Mouse (Mus musculus) hindbrain, embryonic 13.5 days (tissue): Measurements from ENCODE around the gene Ergic1. TPM values are rescaled to one million over a fixed set of nuclear protein-coding genes. Genes with fewer than 3 reads are reported as not detected.

Experiments
- ATAC-seq: fragments of 200-750 bp; cut with Nextera tagmentation; 2 replicates; pipeline ENCODE4 v1.8.0; 2017; ENCODE audit warnings: moderate TSS enrichment; ENCODE audit not compliant: low FRiP score
- H3K27ac ChIP-seq: fragments of 300-500 bp; sonication (generic); 2 replicates; pipeline ENCODE4 v1.5.1; 2015; ENCODE audit warnings: inconsistent platforms, mild to moderate bottlenecking, moderate library complexity
- H3K27me3 ChIP-seq: fragments of 300-500 bp; sonication (generic); 2 replicates; pipeline ENCODE4 v1.6.1; 2015; ENCODE audit warnings: mild to moderate bottlenecking, inconsistent platforms
- H3K36me3 ChIP-seq: fragments of 300-500 bp; sonication (generic); 2 replicates; pipeline ENCODE4 v1.6.1; 2015; ENCODE audit warnings: mild to moderate bottlenecking, inconsistent platforms
- H3K4me1 ChIP-seq: fragments of 300-500 bp; sonication (generic); replicated peaks from 2 replicates; pipeline ENCODE4 v1.6.1; 2015; ENCODE audit warnings: inconsistent platforms
- H3K4me2 ChIP-seq: fragments of 300-500 bp; sonication (generic); 2 replicates; pipeline ENCODE4 v1.6.1; 2015; ENCODE audit warnings: inconsistent platforms, mild to moderate bottlenecking, moderate library complexity
- H3K4me3 ChIP-seq: fragments of 300-500 bp; sonication (generic); 2 replicates; pipeline ENCODE4 v1.5.1; 2015; ENCODE audit warnings: mild to moderate bottlenecking, inconsistent platforms
- H3K9ac ChIP-seq: fragments of 300-500 bp; sonication (generic); 2 replicates; pipeline ENCODE4 v1.6.1; 2015; ENCODE audit warnings: mild to moderate bottlenecking, inconsistent platforms
- H3K9me3 ChIP-seq: fragments of 300-500 bp; sonication (generic); 2 replicates; pipeline ENCODE4 v1.6.1; 2016; ENCODE audit warnings: inconsistent platforms
- WGBS: fragments of 180-500 bp; shearing (Covaris S2); methylation state at CpG from one replicate; pipeline ENCODE4 v1.1.7; 2015; 5-methylcytosine and 5-hydroxymethylcytosine counted together
- polyA plus RNA-seq: library from polyadenylated mRNA; unstranded; fragments of >200 nt; fragmentation: Nextera tagmentation; extraction: Ambion mirVana; gene quantifications from 2 replicates; pipeline ENCODE4 v1.2.1, GENCODE M21; 2015

Ergic1 gene
- polyA plus RNA-seq, 1 experiment from 2014 or later, result 86.8 TPM

GRCm38 (mm10) chr17:26547771-26548170 lies 13.5 kb upstream of the Ergic1 start:
- Histone ChIP-seq H3K9me3 (no peaks in the 10 kb centered on the region), H3K36me3 (no peaks in the 10 kb centered on the region), H3K4me3 (no peak overlapping the region), H3K27me3 (peaks cover 21% of the 10 kb centered on the region; the same call in 1 of the 2 replicates), H3K4me2 (no peak overlapping the region), H3K4me1 (peaks cover 12% of the 10 kb centered on the region), H3K9ac (no peak overlapping the region), H3K27ac (0 out of 2 replicates have a peak overlapping the region, but pooled peaks have one; percentile 52)
- no peak for ATAC-seq
- WGBS, result 45% methylated on average over 7 of the region's 7 CpGs

GRCm38 (mm10) chr17:26548566-26548965 lies 12.7 kb upstream of the Ergic1 start:
- H3K27me3 ChIP-seq, result peaks cover 21% of the 10 kb centered on the region; the same call in 1 of the 2 replicates
- H3K36me3 ChIP-seq, result no peaks in the 10 kb centered on the region
- H3K27ac ChIP-seq, result no peak overlapping the region
- H3K4me3 ChIP-seq, result no peak overlapping the region
- 12% methylated on average over 4 of the region's 5 CpGs for WGBS
- no peaks in the 10 kb centered on the region for H3K9me3 ChIP-seq
- ATAC-seq, result no peak
- H3K4me2 ChIP-seq, result no peak overlapping the region
- no peak overlapping the region for H3K9ac ChIP-seq
- peaks cover 12% of the 10 kb centered on the region for H3K4me1 ChIP-seq

- Histone ChIP-seq H3K4me1 (peaks cover 12% of the 10 kb centered on the region), H3K9ac (no peak overlapping the region), H3K4me2 (no peak overlapping the region), H3K27ac (no peak overlapping the region), H3K9me3 (no peaks in the 10 kb centered on the region), H3K4me3 (no peak overlapping the region), H3K27me3 (peaks cover 21% of the 10 kb centered on the region; the same call in 1 of the 2 replicates), H3K36me3 (no peaks in the 10 kb centered on the region)
- ATAC-seq, result no peak
- 11% methylated on average over 12 of the region's 12 CpGs for WGBS
Measured at GRCm38 (mm10) chr17:26549148-26549809, 12.0 kb upstream of the Ergic1 start.

GRCm38 (mm10) chr17:26551104-26551503 lies 10.2 kb upstream of the Ergic1 start:
- H3K27me3 ChIP-seq, result peaks cover 21% of the 10 kb centered on the region; the same call in 1 of the 2 replicates
- no peaks in the 10 kb centered on the region for H3K36me3 ChIP-seq
- no peak for ATAC-seq
- H3K27ac ChIP-seq, result no peak overlapping the region
- peaks cover 12% of the 10 kb centered on the region for H3K4me1 ChIP-seq
- H3K9ac ChIP-seq, result no peak overlapping the region
- no peaks in the 10 kb centered on the region for H3K9me3 ChIP-seq
- no peak overlapping the region for H3K4me3 ChIP-seq
- WGBS, result 88% methylated on average over 6 of the region's 6 CpGs
- no peak overlapping the region for H3K4me2 ChIP-seq

GRCm38 (mm10) chr17:26553033-26553432 lies 8.3 kb upstream of the Ergic1 start:
- WGBS, result 75% methylated on average over 3 of the region's 3 CpGs
- Histone ChIP-seq H3K27me3 (peaks cover 17% of the 10 kb centered on the region; the same call in 1 of the 2 replicates), H3K27ac (no peak overlapping the region), H3K36me3 (no peaks in the 10 kb centered on the region), H3K9ac (no peak overlapping the region), H3K4me2 (no peak overlapping the region), H3K4me3 (no peak overlapping the region), H3K4me1 (peaks cover 12% of the 10 kb centered on the region), H3K9me3 (no peaks in the 10 kb centered on the region)
- ATAC-seq, result no peak

- Histone ChIP-seq H3K27ac (peak overlapping the region; percentile 84), H3K27me3 (no peaks in the 10 kb centered on the region), H3K4me1 (peaks cover 38% of the 10 kb centered on the region), H3K9me3 (no peaks in the 10 kb centered on the region), H3K4me3 (peak overlapping the region; percentile 88), H3K4me2 (peak overlapping the region; percentile 95), H3K36me3 (peaks cover 24% of the 10 kb centered on the region), H3K9ac (peak overlapping the region; percentile 92)
- 36% methylated on average over 9 of the region's 9 CpGs for WGBS
- ATAC-seq, result peak; percentile 52
Measured at GRCm38 (mm10) chr17:26560526-26561289, 581 bp upstream of the Ergic1 start.

GRCm38 (mm10) chr17:26561651-26562181 lies 427 bp downstream of the Ergic1 start, which contains the start of gene Dusp1:
Gene Dusp1, minus strand, starts transcription at chr17:26562128.
- WGBS, result 1% methylated on average over 25 of the region's 25 CpGs
- peak within 1 kb of the TSS; percentile 84 for H3K27ac ChIP-seq
- peaks cover 34% of the 10 kb centered on the region for H3K36me3 ChIP-seq
- H3K9me3 ChIP-seq, result peaks cover 3% of the 10 kb centered on the region; the same call in 1 of the 2 replicates
- H3K4me2 ChIP-seq, result peak within 1 kb of the TSS; percentile 95
- H3K9ac ChIP-seq, result peak within 1 kb of the TSS; percentile 92
- peaks cover 38% of the 10 kb centered on the region for H3K4me1 ChIP-seq
- peak within 1 kb of the TSS; percentile 88 for H3K4me3 ChIP-seq
- peak; percentile 87 for ATAC-seq
- H3K27me3 ChIP-seq, result no peaks in the 10 kb centered on the region

GRCm38 (mm10) chr17:26562292-26562691 lies 1.0 kb downstream of the Ergic1 start:
- Histone ChIP-seq H3K4me3 (peak overlapping the region; percentile 88), H3K36me3 (peaks cover 40% of the 10 kb centered on the region), H3K4me1 (peaks cover 38% of the 10 kb centered on the region), H3K27ac (peak overlapping the region; percentile 84; the same call in 1 of the 2 replicates), H3K4me2 (peak overlapping the region; percentile 95), H3K9ac (peak overlapping the region; percentile 92), H3K27me3 (no peaks in the 10 kb centered on the region), H3K9me3 (peaks cover 3% of the 10 kb centered on the region; the same call in 1 of the 2 replicates)
- ATAC-seq, result no peak
- WGBS, result 73% methylated on average over 4 of the region's 4 CpGs

- no peak for ATAC-seq
- WGBS, result 84% methylated on average over 6 of the region's 6 CpGs
- Histone ChIP-seq H3K36me3 (peaks cover 52% of the 10 kb centered on the region), H3K27me3 (no peaks in the 10 kb centered on the region), H3K4me2 (peak overlapping the region; percentile 95; the same call in 1 of the 2 replicates), H3K9me3 (peaks cover 3% of the 10 kb centered on the region; the same call in 1 of the 2 replicates), H3K4me3 (no peak overlapping the region; the same call in 1 of the 2 replicates), H3K4me1 (peaks cover 38% of the 10 kb centered on the region), H3K27ac (no peak overlapping the region), H3K9ac (peak overlapping the region; percentile 92; the same call in 1 of the 2 replicates)
Measured at GRCm38 (mm10) chr17:26563476-26563875, 2.2 kb downstream of the Ergic1 start.

- H3K36me3 ChIP-seq, result peaks cover 61% of the 10 kb centered on the region
Measured at GRCm38 (mm10) chr17:26564439-26564838, 3.1 kb downstream of the Ergic1 start.

GRCm38 (mm10) chr17:26567142-26567817 lies 6.0 kb downstream of the Ergic1 start:
- peaks cover 83% of the 10 kb centered on the region for H3K36me3 ChIP-seq
- 90% methylated on average over 8 of the region's 8 CpGs for WGBS
- H3K9ac ChIP-seq, result no peak overlapping the region
- no peak overlapping the region for H3K27ac ChIP-seq
- no peak overlapping the region for H3K4me2 ChIP-seq
- no peak for ATAC-seq
- peaks cover 32% of the 10 kb centered on the region for H3K4me1 ChIP-seq
- no peaks in the 10 kb centered on the region for H3K27me3 ChIP-seq
- peaks cover 3% of the 10 kb centered on the region; the same call in 1 of the 2 replicates for H3K9me3 ChIP-seq
- no peak overlapping the region for H3K4me3 ChIP-seq

More at GRCm38 (mm10) chr17:26564439-26564838, 3.1 kb downstream of the Ergic1 start:
- peaks cover 3% of the 10 kb centered on the region; the same call in 1 of the 2 replicates for H3K9me3 ChIP-seq
- no peak for ATAC-seq
- no peaks in the 10 kb centered on the region for H3K27me3 ChIP-seq
- no peak overlapping the region for H3K27ac ChIP-seq
- no peak overlapping the region for H3K4me3 ChIP-seq
- peaks cover 38% of the 10 kb centered on the region for H3K4me1 ChIP-seq
- no peak overlapping the region for H3K9ac ChIP-seq
- no peak overlapping the region for H3K4me2 ChIP-seq
- WGBS, result 61% methylated on average over 9 of the region's 9 CpGs
